Mouse (Mus musculus) adrenal gland, postnatal 36 days (tissue): ENCODE data around the gene Hoxc12. TPM values are rescaled to one million over a fixed set of nuclear protein-coding genes. Genes with fewer than 3 reads are reported as not detected.

Experiments
- DNase-seq, 2 experiments: peaks; one replicate each; pipeline ENCODE4 v3.0.0; 2021; ENCODE audit warnings: mixed read lengths in 1 of 2
- total RNA-seq, 2 experiments: library from RNA; stranded (reverse); gene quantifications; 2 replicates each; pipeline ENCODE4 v1.2.3; 2021

Hoxc12 gene
- total RNA-seq, 2 experiments from 2014 or later: not detected

DNA sequence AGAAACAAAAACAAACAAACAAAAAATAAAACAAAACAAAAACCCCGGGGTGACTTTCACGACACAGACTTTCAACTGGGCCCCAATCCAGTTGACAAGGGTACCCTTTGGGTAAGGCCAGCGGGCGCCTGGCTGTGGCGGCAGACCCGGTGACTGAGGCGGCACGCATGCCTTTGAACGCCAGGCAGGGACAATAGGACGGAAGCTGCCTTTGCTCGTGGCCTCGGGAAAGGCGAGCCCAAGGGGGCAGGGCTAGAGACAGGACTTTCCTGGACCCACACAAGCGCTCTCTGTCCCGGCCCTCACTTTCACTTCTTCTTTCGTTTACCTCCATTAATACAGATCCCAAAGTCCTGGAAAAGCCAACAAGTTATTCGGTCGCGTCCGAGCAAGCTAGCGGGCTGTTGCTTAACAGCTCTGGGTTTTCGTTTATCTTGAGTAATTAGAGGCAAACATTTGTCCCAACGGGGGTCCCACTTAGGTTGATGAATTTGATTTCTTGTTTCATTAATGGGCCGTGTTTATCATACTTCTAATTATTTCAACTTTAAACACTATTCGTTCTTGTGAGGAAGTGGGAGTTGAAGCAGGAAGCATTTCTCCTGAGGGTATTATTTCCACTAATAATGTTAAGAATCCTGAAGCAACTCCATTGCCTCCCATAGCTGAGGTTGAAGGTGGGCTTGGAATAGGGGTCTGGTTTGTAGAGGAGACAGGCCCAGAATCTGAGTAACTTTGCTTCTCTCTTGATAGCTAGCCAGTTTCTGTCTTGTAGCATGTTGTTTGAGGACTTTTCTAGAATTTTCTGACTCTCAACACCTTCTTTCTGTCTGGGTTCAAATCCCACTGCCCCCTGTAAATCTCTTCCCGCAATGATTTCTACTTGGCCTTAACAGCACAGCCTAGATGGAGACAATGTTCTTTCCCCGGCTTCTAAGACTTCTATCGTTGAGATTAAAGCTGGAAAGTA is 27.4 kb downstream of the Hoxc12 start:
- DNase-seq: peak in 1 of 2 experiments; percentile 28

GRCm38 (mm10) chr15:102965003-102965891 is 28.7 kb downstream of the Hoxc12 start:
- DNase-seq: no peak

GRCm38 (mm10) chr15:102965892-102966775 is 29.6 kb downstream of the Hoxc12 start:
- peak; percentile 89 to 91 for DNase-seq

GRCm38 (mm10) chr15:102966776-102967311 is 30.3 kb downstream of the Hoxc12 start, which contains the start of gene Hoxc10:
Hoxc10 (plus strand) TSS chr15:102966796.
- DNase-seq: no peak

- DNase-seq: no peak
These were observed 30.7 kb downstream of the Hoxc12 start, which contains the start of gene Hoxc5 for GRCm38 (mm10) chr15:102967312-102967510. Hoxc5 (plus strand) TSS chr15:102967443.

- no peak for DNase-seq
These were observed 31.2 kb downstream of the Hoxc12 start for GRCm38 (mm10) chr15:102967511-102968397.

GRCm38 (mm10) chr15:102969296-102969695 is 32.7 kb downstream of the Hoxc12 start:
- DNase-seq: no peak

GRCm38 (mm10) chr15:102970740-102971139 is 34.2 kb downstream of the Hoxc12 start:
- no peak for DNase-seq

GRCm38 (mm10) chr15:102972254-102972653 is 35.7 kb downstream of the Hoxc12 start:
- DNase-seq: no peak

GRCm38 (mm10) chr15:102972753-102973152 is 36.2 kb downstream of the Hoxc12 start:
- no peak for DNase-seq

DNA sequence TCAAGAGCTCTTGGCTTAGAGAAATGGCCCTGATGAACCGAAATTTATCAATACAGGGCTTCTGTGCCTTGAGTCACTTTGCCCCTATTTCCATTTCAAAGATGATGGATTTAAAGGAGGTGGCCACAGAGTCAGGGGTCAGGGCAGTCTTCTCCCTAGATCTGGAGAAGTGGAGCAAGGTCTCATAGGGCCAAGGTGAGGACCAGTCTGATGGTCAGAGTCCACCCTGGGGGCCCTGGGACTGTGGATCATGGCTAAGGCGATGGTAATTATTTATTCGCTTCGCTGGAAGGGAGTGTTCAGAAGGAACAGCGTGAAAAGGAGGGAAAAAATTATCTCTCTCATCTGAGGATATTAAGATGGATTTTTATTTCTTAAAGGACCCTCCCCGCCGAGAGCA is 38.5 kb downstream of the Hoxc12 start:
- no peak for DNase-seq

- no peak for DNase-seq
These were observed 39.1 kb downstream of the Hoxc12 start for GRCm38 (mm10) chr15:102975688-102976111.

DNA sequence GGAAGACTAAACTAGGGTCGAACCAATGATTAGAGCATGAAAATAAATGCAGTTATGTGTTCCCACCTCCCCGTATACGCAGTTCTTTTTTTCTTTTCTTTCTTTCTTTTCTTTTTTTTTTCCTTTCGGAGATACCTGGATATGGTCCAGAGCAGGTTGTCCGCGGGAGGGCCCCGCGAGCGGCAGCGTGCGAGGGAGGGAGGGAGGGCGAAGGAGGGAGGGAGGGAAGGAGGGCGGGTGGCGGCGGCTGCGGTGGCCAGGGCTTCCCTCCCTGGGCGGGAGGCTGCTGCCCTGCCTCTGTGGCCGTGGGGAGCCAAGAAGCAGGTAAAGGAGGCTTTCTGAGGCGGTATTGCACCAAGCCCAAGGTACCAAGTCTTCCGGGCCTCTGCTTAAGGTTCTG is 39.6 kb downstream of the Hoxc12 start, which contains the start of gene Hoxc9:
Gene Hoxc9 (plus strand): TSS at position 269 of the 400 bp plus-strand sequence.
- no peak for DNase-seq

GRCm38 (mm10) chr15:102976631-102977422 is 40.3 kb downstream of the Hoxc12 start:
- no peak for DNase-seq

DNA sequence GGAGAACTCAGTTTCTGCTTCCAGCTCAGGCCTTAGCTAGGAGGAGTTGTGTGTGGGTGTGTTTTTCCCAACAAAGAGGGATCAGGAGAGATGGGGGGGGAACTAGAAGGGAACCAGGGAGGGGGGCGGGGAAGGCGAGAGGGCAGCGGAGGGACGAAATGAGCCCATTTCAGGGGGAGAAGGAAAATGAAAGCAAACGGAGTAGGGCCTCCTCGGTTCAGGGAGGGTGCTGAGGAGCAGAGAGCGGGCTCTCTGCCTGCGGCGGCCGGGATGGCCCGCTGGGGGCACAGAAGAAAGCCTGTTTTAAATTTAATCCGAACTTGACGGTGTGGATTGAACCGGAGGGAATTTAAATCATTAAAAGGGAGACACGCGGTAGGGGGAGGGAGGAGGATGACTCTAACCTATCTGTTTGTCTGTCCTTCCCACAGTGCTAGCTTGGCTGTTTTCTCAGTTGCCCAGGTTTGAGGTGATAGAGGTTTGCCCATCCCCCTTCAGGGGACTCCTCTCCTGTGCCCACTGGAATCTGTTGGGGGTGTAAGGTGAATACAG is 40.9 kb downstream of the Hoxc12 start:
- DNase-seq: no peak

- DNase-seq: no peak
These were observed 42.3 kb downstream of the Hoxc12 start for GRCm38 (mm10) chr15:102978615-102979515.

- no peak for DNase-seq
These were observed 43.4 kb downstream of the Hoxc12 start for GRCm38 (mm10) chr15:102979936-102980335.

DNA sequence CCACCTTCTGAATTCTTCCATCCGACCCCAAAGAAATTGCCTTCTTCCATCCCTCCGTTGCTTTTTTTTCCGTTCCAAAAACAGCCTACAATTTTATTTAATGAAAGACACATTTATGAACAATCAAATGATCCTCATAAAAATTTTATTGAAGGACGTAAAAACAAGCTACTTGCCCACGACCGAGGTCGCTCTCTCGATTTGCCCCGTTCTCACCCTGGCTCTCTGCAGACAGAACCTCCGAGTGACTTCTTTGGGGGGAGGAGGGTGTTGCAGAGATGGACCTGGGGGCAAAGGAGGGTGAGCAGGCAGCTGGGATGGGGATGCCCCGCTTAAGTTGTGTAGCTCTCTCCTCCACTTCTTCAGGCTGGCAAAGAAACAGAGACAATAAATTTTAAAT is 43.8 kb downstream of the Hoxc12 start:
- no peak for DNase-seq
